Comparison of ENCODE assay signal across 8 mouse cellular contexts in the genomic region with DNA sequence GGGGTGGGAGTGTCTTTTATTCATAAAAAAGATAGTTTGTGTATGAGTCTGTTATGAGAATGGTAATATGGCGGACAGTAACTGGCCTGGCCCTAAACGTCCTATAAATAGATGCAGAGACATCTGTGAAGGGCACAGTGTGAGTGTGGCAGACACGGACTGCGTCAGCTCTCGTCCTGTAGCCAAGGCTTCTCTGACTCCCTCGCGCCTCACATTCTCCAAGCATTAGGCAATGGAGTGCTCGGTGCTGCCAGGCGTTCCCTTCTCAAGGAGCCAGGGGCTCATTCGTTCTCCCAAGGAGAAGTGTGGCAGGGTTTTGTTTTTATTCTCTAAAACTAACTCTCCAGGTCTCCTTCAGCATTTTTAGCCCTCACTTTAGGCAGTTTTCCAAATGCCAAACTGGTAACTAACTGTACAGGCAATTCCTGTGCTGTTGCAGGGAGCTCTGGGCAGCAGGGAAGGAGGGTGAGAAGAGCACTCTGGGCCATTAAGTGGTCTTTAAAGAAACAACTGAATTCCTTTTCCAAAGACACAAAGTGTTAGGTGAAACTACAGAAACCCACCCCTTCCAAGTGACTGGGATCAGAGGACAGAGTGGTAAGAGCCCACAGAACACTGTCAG. TPM values are rescaled to one million over a fixed set of nuclear protein-coding genes. Genes with fewer than 3 reads are reported as not detected.
DNase-seq lines count a peak whose midpoint lies in the region; ATAC-seq lines count a peak whose summit lies in the region.

No protein-coding gene starts in this region.

- no peak overlapping the region for H3K9ac ChIP-seq in hindbrain, embryonic 14.5 days

- H3K4me2 ChIP-seq in hindbrain, embryonic 14.5 days (replicated peaks) = no peak overlapping the region

- no peaks in the 10 kb centered on the region for H3K27me3 ChIP-seq in hindbrain, embryonic 10.5 days (ENCODE audit: insufficient read depth, poor library complexity, severe bottlenecking)
- no peaks in the 10 kb centered on the region for H3K27me3 ChIP-seq in hindbrain, embryonic 14.5 days (ENCODE audit: control insufficient read depth, insufficient read depth, low read length)

- 0 out of 2 replicates have a peak overlapping the region, but pooled peaks have one; percentile 12 for H3K27ac ChIP-seq in hindbrain, embryonic 10.5 days
- no peak overlapping the region for H3K27ac ChIP-seq in hindbrain, embryonic 14.5 days

- H3K4me1 ChIP-seq in hindbrain, embryonic 10.5 days (replicated peaks) = peaks cover 26% of the 10 kb centered on the region
- H3K4me1 ChIP-seq in hindbrain, embryonic 14.5 days (replicated peaks; ENCODE audit: control insufficient read depth, insufficient read depth, low read length) = no peaks in the 10 kb centered on the region

- DNase-seq in hindbrain, embryonic 10.5 days (ENCODE audit: low spot score) = no peak
- DNase-seq in hindbrain, embryonic 14.5 days (ENCODE audit: low spot score) = no peak
- peak; percentile 78 for DNase-seq in adrenal gland, postnatal 25 days
- peak; percentile 86 to 88 for DNase-seq in heart, adult 18-20 months
- DNase-seq in kidney, postnatal 36 days = peak; percentile 45 to 47
- no peak for DNase-seq in liver
- DNase-seq in right cerebral cortex, postnatal 36 days (ENCODE audit: low spot score in 2 of 2) = no peak

- no peak for ATAC-seq in hindbrain, embryonic 14.5 days (ENCODE audit: low FRiP score)
- no peak for ATAC-seq in CD4-positive, CD25-positive, alpha-beta regulatory T cell, adult 4 months

- WGBS in hindbrain, embryonic 10.5 days = 84% methylated on average over 10 of the region's 10 CpGs
- 69% methylated on average over 10 of the region's 10 CpGs for WGBS in hindbrain, embryonic 14.5 days

- H3K36me3 ChIP-seq in hindbrain, embryonic 10.5 days = no peaks in the 10 kb centered on the region
- no peaks in the 10 kb centered on the region for H3K36me3 ChIP-seq in hindbrain, embryonic 14.5 days (replicated peaks; ENCODE audit: control insufficient read depth, insufficient read depth)

- no peaks in the 10 kb centered on the region for H3K9me3 ChIP-seq in hindbrain, embryonic 10.5 days
- no peaks in the 10 kb centered on the region for H3K9me3 ChIP-seq in hindbrain, embryonic 14.5 days (ENCODE audit: control insufficient read depth, low read length)

- no peak overlapping the region for H3K4me3 ChIP-seq in hindbrain, embryonic 10.5 days
- H3K4me3 ChIP-seq in hindbrain, embryonic 14.5 days (replicated peaks; ENCODE audit: low read length) = no peak overlapping the region

RNA-seq across cellular contexts. Expression of a gene that starts 22.2 kb away (rescaled TPM):
- polyA plus RNA-seq in hindbrain, embryonic 10.5 days (2016; fragmentation: Nextera tagmentation; extraction: Ambion mirVana) = 2.9 and 4.2 TPM in 2 replicates
- 5.0 and 5.6 TPM in 2 replicates for polyA plus RNA-seq in hindbrain, embryonic 14.5 days (2014; fragmentation: Nextera tagmentation; extraction: Ambion mirVana)
- total RNA-seq in adrenal gland, postnatal 25 days (2021) = 105 and 107 TPM in 2 replicates
- 10 to 100 TPM; 48.4 to 55.5 TPM for total RNA-seq in heart, adult 18-20 months (2021)
- polyA plus RNA-seq in CD4-positive, CD25-positive, alpha-beta regulatory T cell, adult 4 months (2017; shearing (Covaris generic)) = under 1 TPM in 1 of 2 experiments, not detected in 1; 0.13 TPM

Comparison
In these comparisons a context has a peak if more than half of its experiments do, and no peak if none do; other contexts are left out.
1. DNase-seq: peak in adrenal gland, postnatal 25 days (single experiment), heart, adult 18-20 months (2 of 2) and kidney, postnatal 36 days (2 of 2); none in hindbrain, embryonic 10.5 days (single experiment), hindbrain, embryonic 14.5 days (single experiment), liver (single experiment) and right cerebral cortex, postnatal 36 days (0 of 2).